Mouse (Mus musculus): Measurements from ENCODE around the gene Zkscan17.
A peak's percentile ranks its signal among the peaks of the same experiment; 100 is the strongest.
"Not testable (repeated sequence)": the region's sequence is repeated elsewhere in the genome, so short reads cannot be mapped to it uniquely, and the experiment has no call there.

Gene Zkscan17

DNA sequence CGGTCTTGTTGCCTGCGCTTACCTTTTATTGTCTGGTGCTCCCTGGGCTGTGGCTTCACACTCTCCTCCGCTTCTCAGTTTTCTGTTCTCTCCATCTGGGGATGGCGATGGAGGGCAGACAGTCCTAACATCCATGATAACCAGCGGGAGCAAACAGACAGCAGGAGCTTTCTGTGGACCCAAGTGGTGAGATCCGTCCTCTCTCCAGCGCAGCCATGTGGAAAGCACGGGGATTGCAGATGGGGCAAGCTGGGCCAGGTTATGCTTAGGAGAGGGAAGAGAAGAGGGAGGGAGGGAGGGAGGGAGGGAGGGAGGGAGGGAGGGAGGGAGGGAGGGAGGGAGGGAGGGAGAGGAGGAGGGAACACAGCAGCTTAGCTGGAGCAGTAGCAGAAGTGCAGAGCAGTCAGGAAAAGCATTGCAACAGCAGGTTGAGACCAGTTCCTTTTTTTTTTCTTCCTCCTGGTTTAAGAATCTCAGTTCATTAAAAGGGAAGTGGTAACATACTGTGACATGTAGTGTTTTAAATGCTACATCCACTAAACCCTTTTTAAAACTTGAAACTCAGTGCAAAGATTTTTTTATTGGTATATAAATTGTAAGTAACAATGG, at the start of gene Zkscan17:
Gene Zkscan17, minus strand, starts transcription at position 280 of the 609 bp plus-strand sequence.
- DNase-seq (ENCODE audit: low read depth, low spot score), result no peak

GRCm38 (mm10) chr11:59576135-59576534, 49.6 kb upstream of the Zkscan17 start, which contains the start of gene Olfr222:
Gene Olfr222, minus strand, starts transcription at chr11:59576235.
- DNase-seq (ENCODE audit: low read depth, low spot score), result not testable (repeated sequence)

DNA sequence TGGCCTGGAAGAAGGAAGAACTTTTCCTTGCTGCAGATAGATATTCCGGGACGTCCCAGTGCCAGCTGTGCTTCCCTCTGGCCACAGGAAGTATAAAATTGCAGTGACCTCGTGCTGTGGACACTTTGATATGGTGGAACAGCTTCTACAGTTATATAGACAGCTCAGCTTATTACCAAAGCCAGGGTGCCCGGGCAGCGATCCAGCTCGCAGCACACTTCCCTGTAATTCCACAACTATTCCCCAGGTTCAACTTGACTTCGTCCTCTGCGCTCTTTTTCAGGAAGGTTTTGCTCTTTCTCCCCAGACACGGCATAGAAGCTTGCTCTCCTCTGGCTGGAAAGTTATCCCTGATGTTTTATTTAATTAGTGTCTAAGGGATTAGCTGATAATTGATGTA, 49.2 kb upstream of the Zkscan17 start:
- DNase-seq (ENCODE audit: low read depth, low spot score), result no peak

DNA sequence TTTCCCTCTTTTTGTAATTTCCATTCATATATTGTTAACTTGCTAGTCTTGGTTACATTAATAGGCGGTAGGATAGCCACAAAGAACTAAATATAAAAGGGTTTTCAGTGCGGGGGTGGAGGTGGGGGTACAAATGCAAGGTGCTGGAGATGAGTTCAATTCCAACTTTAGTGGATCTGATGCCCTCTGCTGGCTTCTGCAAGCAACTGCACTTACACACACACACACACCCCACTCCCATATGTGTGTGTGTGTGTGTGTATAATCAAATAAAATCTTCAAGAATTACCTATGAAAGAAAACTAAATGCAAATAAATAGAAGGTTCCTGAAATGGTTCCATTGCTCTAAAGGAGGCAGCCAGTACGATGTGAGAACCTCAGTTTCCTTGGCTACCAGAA, 42.8 kb upstream of the Zkscan17 start:
- DNase-seq (ENCODE audit: low read depth, low spot score), result peak; percentile 25

DNA sequence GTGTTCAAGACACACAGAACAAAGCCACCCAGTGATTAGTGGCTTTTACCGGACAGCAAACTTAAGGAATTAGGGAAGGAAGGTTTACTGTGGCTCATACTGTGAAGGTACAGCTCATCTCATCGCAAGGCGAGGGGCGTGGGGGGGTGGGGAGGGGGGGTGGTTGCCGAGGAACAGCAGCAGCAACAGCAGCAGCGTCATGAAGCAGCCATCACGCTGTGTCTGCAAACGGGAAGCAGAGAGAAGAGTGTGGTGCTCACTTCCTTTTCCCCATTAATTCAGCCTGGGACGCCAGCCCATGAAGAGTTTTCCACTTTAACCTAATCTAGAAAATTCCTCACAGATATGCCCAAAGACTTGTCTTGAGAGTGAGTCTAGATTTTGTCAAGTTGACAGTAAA, 36.3 kb upstream of the Zkscan17 start:
- no peak for DNase-seq (ENCODE audit: low read depth, low spot score)

DNA sequence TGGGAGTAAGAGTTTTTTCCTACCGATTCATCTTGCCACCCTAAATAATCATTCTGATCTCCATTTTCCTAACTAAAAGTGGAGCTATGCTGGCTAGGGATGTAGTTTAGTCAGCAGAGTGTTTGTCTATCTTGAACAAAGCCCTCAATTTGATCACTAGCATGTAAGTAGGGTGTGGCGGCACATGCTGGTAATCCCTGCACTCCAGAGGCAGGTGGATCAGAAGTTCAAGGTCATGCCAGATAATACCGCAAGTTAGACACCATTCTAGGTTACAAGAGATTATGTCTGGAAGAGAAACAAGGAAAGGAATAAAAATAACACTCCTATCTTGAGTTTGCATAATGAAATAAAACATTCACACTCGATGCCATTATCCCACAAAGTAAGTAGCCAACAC, 35.8 kb upstream of the Zkscan17 start:
- DNase-seq (ENCODE audit: low read depth, low spot score), result no peak

- DNase-seq (ENCODE audit: low read depth, low spot score), result no peak
Measured at GRCm38 (mm10) chr11:59560906-59561305, 34.4 kb upstream of the Zkscan17 start.

GRCm38 (mm10) chr11:59554535-59554934, 28.0 kb upstream of the Zkscan17 start:
- no peak for DNase-seq (ENCODE audit: low read depth, low spot score)

DNA sequence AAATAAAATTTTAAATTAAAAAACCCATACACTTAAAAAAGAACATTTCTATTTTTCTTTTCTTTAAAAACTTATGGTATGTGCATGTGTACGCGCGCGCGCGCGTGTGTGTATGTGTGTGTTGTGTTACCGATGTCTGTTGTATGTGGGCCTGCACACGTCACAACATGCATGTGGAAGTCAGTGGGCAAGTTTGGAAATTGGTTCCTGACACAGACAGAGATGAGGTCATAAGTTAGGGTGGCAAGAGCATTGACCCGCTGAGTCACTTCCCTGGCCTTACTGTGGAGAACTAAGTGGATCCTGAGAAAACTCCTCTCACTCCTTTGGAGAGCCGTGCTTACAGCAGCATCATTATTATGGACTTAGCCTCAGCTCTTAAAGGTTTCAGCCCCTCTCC, 27.6 kb upstream of the Zkscan17 start:
- DNase-seq (ENCODE audit: low read depth, low spot score), result no peak

DNA sequence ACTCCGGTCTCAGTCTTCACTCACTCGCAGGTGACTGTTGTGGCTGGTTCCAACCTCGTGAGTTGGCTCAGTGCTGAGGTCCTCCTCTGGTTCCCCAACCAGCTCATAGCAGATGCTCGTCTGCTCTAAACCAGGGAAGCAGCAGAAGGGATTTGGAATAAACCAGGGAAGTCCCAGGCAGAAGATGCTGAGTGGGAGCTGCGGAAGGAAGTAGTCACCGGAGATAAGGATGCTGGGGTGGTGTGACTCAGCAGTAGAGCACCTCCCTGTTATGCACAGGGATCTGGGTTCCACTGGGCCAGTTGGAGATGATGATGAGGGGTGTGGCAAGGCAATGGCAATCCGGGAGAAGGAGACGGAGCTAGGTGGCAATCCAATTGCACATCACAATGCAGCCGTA, 17.5 kb upstream of the Zkscan17 start:
- DNase-seq (ENCODE audit: low read depth, low spot score), result no peak

DNA sequence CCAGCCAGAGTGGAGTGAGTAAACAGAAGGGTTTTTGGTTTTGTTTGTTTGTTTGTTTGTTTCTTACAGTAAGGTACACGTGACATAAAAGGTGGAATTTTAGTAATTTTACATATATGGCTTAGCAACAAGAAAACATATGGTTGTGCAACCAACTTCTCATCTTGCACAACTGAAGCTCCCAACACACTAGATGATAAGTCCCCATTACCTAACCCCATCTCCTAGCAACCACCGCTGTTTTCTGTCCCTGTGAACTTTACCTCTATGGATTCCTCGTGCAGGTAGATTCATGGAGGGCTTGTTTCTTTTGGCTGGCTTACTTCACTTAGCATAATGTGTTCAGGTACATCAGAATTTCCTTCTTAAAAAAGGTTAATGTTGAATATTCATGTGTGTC, 16.8 kb upstream of the Zkscan17 start:
- DNase-seq (ENCODE audit: low read depth, low spot score), result no peak

- DNase-seq (ENCODE audit: low read depth, low spot score), result no peak
Measured at GRCm38 (mm10) chr11:59542442-59542841, 15.9 kb upstream of the Zkscan17 start.

GRCm38 (mm10) chr11:59541324-59541723, 14.8 kb upstream of the Zkscan17 start, which contains the start of gene Nlrp3:
Gene Nlrp3, plus strand, starts transcription at chr11:59541568.
- no peak for DNase-seq (ENCODE audit: low read depth, low spot score)

GRCm38 (mm10) chr11:59540123-59540522, 13.6 kb upstream of the Zkscan17 start:
- no peak for DNase-seq (ENCODE audit: low read depth, low spot score)

DNA sequence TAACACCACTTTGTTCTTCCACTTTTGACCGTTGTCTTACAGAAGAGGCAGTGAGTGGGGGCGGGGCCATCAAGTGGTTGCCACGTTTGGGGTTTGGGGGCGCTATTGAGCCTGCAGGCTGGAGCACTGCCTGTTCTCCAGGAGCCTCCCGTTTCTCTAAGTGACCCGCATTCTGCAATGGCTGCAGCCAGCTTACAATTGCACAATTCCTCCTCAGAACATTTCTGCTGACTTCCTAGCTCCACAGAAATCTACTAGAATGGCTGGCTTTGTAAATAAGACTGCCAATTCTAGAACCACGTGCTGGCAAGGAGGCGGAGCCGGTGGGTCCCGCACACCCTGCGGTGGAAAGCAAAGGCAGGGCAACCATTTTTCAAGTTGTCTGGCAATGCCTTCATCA, 11.8 kb upstream of the Zkscan17 start:
- DNase-seq (ENCODE audit: low read depth, low spot score), result no peak

DNA sequence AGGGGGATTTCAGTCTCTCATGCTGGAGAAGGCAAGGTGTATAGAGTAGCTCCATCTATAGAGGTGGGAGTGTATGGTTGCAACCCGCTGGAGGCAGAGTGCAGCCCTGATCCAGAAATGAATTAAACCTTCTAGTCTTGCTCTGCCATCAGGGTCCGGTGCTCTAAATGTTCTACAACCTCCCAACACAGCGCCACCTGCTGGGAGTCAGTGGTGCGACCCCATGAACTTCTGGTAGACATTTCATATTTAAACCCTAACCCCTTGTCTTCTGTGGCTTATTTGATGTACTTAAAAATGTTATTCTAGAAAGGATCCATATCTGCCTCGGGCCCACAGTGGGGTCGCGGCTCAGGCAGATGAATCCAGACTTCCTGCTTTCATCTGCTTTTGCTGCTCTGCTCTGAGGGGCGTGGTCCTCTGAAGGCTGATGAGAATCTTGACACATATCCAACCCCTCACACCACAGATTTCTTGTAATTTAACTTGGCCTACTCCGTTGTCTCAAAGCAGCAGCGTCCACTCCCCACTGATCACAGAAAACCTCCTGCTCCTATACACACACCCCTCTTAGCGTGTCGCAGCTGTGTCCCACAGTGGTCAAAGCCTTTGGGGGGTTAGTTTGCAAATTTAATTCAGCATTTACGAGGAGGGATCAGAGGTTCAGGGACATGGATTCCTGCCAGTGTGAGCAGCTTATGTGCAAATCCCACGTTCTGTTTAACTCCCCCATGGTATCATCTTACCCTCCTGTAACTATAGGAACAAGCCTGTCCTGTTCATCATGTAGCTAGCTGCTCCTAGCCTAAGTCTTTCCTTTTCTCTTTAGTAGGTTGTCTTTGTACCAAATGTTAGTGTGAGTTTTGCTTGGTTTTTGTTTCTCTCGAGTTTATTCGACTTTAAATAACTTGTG, 10.9 kb upstream of the Zkscan17 start:
- DNase-seq (ENCODE audit: low read depth, low spot score), result no peak

- no peak for DNase-seq (ENCODE audit: low read depth, low spot score)
Measured at GRCm38 (mm10) chr11:59531562-59531961, 5.0 kb upstream of the Zkscan17 start.

- no peak for DNase-seq (ENCODE audit: low read depth, low spot score)
Measured at GRCm38 (mm10) chr11:59530870-59531535, 4.5 kb upstream of the Zkscan17 start.

- DNase-seq (ENCODE audit: low read depth, low spot score), result no peak
Measured at GRCm38 (mm10) chr11:59530221-59530620, 3.7 kb upstream of the Zkscan17 start.

DNA sequence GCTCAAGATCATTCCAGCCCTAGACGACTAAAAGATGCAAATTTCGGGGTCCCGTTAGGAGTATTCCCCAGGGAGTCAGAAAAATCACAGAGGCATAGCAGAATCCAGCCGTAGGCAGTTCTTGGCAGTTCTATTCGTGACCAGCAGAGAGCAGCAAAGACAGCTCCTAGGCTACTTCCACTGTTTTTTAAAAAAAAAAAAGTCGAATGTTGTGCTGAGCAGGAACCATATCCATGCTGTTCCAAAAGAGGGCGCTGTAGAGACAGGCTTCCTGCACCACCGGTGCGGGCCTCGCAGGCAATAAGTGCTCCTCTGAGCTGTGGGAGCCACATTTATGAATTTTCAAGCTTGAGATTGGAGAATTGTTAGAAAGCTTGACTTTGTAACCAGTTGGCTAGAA, 1.3 kb downstream of the Zkscan17 start:
- DNase-seq (ENCODE audit: low read depth, low spot score), result peak; percentile 85

GRCm38 (mm10) chr11:59524150-59524549, 2.4 kb downstream of the Zkscan17 start:
- no peak for DNase-seq (ENCODE audit: low read depth, low spot score)

- DNase-seq (ENCODE audit: low read depth, low spot score), result no peak
Measured at GRCm38 (mm10) chr11:59519741-59520495, 6.6 kb downstream of the Zkscan17 start.

Data from forelimb bud, embryonic 11.5 days (tissue).